Mouse (Mus musculus) bone marrow macrophage, adult 2 months (primary cell): ENCODE measurements at regions not wholly inside any gene's neighbourhood (a gene's known extent, or its start where the extent isn't known, plus 50 kb on each side); places are given as distances from the start of the nearest gene placed in this dataset.

ENCODE experiments used
- H3K27ac ChIP-seq: 2 replicates; pipeline ENCODE4 v1.5.1; 2012; ENCODE audit warnings: low read depth, low read length; ENCODE audit not compliant: insufficient read depth
- H3K4me1 ChIP-seq: 2 replicates; pipeline ENCODE4 v1.6.1; 2012; ENCODE audit warnings: low read length; ENCODE audit not compliant: control insufficient read depth, insufficient read depth
- H3K4me3 ChIP-seq: 2 replicates; pipeline ENCODE4 v1.5.1; 2012; ENCODE audit warnings: mild to moderate bottlenecking, low read length, moderate library complexity; ENCODE audit not compliant: insufficient read depth
- CTCF ChIP-seq: IDR thresholded peaks from 2 replicates; pipeline ENCODE4 v1.5.1; 2012; ENCODE audit warnings: low read depth, mild to moderate bottlenecking, low read length, moderate library complexity
- POLR2A ChIP-seq: IDR thresholded peaks from 2 replicates; pipeline ENCODE4 v1.6.1; 2012; ENCODE audit warnings: mild to moderate bottlenecking, low read depth, low read length, borderline replicate concordance

DNA sequence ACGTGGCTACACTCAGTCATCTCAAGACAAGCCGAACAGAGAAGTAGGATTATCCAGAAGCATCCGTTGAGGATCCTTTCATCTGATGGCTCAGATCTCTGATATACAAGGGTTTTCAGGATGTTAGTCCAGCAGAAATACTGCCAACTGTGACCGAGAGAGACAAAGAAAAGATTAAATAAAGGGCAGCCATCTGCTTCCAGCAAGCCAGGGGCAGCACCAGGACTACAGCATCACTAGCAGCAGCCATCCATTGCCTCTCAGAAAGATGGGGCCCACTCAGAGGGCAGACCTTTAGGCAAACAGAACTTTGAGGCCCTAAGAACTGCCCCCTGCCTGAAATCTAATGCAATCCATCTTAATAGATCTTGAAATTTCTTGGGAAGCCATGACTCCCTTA is 77.6 kb upstream of the Neo1 start:
- TF ChIP-seq CTCF (no peak), POLR2A (no peak)
- no peaks in the 10 kb centered on the region for H3K4me1 ChIP-seq
- no peak overlapping the region for H3K27ac ChIP-seq
- no peak overlapping the region for H3K4me3 ChIP-seq

DNA sequence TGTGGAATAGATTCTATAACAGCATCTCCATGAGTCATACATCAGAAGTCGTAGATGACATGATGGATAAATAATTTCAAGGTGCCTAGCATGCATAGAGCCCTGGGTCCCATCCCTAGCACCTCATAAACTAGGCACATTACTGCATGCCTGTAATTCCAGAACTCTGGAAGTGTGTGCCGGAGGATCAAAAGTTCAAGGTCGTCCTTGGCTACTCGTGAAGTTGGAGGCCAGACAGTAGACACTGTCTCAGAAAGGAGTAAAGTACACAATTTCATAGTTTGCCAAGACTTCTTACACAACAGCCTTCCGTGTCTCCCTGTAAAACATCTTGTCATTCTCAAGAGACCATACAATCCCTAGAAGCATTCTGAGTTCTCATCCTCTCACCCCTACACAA is 63.5 kb upstream of the Neo1 start:
- H3K4me3 ChIP-seq: no peak overlapping the region
- TF ChIP-seq POLR2A: no peak
- TF ChIP-seq CTCF: no peak
- H3K27ac ChIP-seq: no peak overlapping the region
- H3K4me1 ChIP-seq: no peaks in the 10 kb centered on the region

DNA sequence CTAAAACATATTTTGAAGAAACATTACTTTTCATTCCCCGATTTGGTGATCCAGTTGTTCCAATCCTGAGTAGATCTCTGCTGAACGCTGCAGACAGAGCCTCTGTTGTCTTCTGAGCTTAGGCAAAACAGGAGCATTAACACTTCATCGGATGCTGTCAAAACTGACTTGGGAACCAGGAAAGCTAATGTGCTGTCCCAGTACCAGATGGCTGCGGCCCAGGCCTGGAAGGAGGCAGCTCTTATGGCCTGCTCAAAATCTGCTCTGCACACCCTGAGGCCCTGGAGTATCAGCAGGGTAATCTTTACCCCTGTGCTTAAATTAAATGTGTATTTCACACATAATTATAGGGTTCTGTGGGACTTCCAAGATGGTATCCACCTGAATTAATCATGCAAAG is 61.3 kb upstream of the Neo1 start:
- Histone ChIP-seq H3K4me1 (no peaks in the 10 kb centered on the region), H3K27ac (no peak overlapping the region), H3K4me3 (no peak overlapping the region)
- TF ChIP-seq POLR2A (no peak), CTCF (no peak)

DNA sequence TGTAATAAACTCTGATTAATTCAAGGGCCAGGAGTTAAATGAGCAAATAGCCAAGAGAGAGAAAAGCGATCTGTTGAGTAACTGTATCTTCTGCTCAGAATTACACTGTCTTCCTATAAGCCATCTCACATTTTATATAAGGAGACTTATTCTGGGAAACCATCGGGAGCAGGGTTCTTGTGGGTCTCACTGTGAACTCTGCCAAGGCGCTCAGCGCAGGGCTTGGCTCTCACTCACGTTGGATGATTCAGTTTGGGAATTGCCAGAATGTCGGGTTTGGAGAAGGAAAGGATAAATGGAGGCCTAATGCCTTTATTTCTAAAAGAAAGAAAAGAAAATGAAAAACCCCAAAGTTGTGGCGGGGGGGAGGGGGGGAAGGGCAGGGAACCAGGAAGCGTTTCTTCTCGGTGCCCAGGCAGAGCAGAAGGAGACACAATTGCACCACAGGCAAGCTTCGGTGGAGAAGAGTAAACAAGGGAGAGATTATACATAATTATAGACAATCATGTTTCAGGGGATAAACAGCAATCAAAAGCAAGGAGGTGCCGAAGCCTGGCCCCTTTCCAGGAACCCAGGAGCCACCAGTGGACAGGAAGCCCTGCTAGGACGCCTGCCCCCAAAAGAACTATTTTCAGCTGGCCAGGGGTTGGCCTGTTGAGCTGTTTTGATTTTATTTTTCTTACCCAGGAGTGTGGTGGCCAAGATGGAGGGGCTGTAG is 60.5 kb upstream of the Neo1 start:
- TF ChIP-seq CTCF (no peak), POLR2A (no peak)
- H3K4me1 ChIP-seq: no peaks in the 10 kb centered on the region
- no peak overlapping the region for H3K27ac ChIP-seq

DNA sequence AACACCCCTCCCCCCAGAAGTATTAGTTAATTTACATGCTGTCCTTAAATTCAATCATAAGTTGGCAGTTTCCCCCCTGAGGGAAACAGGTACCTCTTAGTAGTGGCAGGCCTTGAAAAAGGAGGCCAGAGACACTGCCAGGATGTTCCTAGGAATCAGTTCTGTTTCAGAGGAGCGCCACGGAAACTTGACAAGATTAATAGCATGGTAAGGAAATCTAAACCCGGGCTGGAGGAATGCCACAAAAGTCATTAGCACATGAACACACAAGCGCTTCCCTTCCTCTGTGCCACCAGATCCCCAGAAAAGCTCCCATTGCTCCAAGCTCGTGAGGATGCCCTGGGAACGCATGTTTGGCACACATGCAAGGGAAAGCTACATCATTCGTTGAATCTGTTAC is 59.4 kb upstream of the Neo1 start:
- H3K4me3 ChIP-seq: no peak overlapping the region
- TF ChIP-seq POLR2A (no peak), CTCF (no peak)
- H3K4me1 ChIP-seq: no peaks in the 10 kb centered on the region
- H3K27ac ChIP-seq: no peak overlapping the region

More for the DNA sequence above, 60.5 kb upstream of the Neo1 start:
- H3K4me3 ChIP-seq: no peak overlapping the region

DNA sequence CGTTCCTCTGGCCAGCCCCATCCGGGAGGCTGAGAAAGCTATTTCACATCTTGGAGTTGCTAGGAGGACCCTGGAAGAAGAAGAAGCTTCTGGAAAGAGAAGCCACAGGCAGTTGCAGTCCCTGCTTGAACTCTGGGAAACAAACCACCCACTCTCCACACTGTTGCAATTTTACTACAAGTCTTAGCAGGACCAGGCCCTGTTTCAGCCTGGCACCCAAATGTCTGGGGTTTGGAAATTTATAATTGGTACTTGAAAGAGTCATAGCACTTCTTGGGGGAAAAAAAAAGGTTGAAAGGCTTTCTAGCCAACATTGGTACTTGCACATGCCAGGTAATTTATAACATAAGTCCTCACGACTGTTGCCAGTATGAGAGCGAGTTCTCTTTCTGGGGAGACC is 57.9 kb upstream of the Neo1 start:
- Histone ChIP-seq H3K4me1 (no peaks in the 10 kb centered on the region), H3K4me3 (no peak overlapping the region), H3K27ac (no peak overlapping the region)
- TF ChIP-seq CTCF: no peak
- no peak for TF ChIP-seq POLR2A

DNA sequence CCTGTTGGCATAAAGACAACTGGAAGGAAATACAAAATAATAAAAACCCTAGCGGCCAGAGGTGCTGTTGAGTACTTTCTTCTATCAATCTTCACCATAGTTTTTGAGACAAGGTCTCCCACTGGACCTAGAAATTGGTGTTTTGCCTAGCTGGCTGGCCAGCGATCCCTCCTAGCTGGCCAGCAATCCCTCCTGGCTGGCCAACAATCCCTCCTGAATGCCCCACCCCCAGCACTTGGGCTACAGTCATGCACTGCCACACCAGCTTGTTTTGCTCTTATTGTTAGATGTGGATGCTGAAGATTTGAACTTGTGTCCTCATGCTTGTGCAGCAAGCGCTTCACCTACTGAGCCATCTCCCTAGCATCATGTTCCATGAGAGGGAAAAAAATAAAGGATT is 54.9 kb upstream of the Neo1 start:
- TF ChIP-seq CTCF (no peak), POLR2A (no peak)
- H3K27ac ChIP-seq: no peak overlapping the region
- H3K4me3 ChIP-seq: no peak overlapping the region
- H3K4me1 ChIP-seq: no peaks in the 10 kb centered on the region

DNA sequence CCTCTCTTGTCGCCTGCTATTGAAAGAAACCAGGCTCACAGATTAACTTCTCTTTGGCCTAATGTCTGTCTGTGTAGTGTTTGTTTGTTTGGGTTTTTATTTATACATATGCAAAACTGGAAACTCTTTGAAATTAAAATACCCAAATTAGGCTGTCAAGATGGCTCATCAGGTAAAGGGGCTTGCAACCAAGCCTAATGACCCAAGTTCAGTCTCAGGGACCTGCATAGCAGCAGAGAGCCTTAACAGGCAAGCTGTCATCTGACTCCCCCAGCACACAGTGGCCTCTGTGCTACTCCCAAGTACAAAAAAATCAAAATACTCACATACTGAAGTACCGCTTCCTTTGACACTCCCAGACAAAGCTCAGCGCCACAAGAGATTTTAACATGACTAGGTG is 51.5 kb upstream of the Neo1 start:
- Histone ChIP-seq H3K4me3 (no peak overlapping the region), H3K4me1 (no peaks in the 10 kb centered on the region), H3K27ac (no peak overlapping the region)
- TF ChIP-seq CTCF: no peak
- TF ChIP-seq POLR2A: no peak

DNA sequence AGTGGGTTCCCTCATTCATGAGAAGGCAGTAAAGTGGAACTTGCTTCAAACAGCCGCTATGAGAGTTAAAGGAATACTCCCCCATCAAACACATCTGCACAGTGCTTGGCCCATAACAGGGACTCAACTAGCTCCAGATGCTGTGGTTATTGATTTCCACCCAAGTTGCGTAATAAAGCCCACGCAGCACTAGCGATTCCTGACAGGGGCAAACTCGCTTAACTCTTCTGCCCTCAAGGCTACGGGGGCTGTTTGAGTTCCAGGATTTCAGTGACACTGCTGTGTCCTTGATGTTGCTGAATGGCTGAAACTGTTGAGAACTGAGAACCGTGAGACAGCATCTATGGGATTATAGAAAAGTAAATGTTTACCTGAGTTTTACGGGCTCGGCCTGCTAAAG is 50.9 kb upstream of the Neo1 start:
- TF ChIP-seq CTCF: no peak
- no peak for TF ChIP-seq POLR2A
- Histone ChIP-seq H3K27ac (no peak overlapping the region), H3K4me1 (no peaks in the 10 kb centered on the region), H3K4me3 (no peak overlapping the region)

DNA sequence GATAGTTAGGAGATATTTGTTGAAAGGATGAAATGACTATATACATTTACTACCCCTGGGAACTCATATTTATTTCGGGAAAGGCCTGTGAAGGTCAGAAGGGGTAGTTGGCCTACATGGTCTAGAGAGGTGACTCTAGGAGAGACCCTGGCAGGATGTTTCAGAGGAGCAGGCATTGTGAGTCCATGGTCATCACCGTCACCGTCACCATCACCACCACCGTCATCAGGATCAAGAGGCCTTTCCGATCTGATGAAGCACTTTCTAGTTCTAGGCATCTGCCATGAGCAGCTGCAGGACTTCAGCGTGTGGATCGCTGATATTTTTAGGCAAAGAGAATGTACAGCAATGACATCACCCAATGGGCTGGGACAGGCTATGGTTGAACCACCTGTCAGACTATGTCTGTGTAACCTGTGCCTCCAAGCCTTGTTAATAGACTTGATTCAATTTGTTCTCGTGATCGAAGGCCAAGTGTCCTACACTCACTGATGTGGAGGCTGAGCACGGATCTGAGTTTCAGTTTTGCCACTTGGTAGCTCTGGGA is 50.4 kb upstream of the Neo1 start:
- Histone ChIP-seq H3K27ac (no peak overlapping the region), H3K4me1 (no peaks in the 10 kb centered on the region), H3K4me3 (no peak overlapping the region)
- TF ChIP-seq POLR2A: no peak
- TF ChIP-seq CTCF: no peak
